Mouse (Mus musculus): ENCODE data around the gene Brms1. TPM values are rescaled to one million over a fixed set of nuclear protein-coding genes. Genes with fewer than 3 reads are reported as not detected.

Brms1 gene
- total and polyA plus RNA-seq, 3 experiments: 22.8 to 50.9 (median 36.3) TPM

GRCm38 (mm10) chr19:5093481-5094242 lies 52.5 kb downstream of the Brms1 start:
- DNase-seq (ENCODE audit: extremely low read depth): no peak
- dilution Hi-C loops (cut with MboI; ENCODE audit: extremely low pct_ligation_motif_present, extremely low pct_unique_long_range_greater_than_20kb, low sequenced_read_pairs): no loop called here

GRCm38 (mm10) chr19:5094243-5094632 lies 53.1 kb downstream of the Brms1 start:
- TF ChIP-seq ETS1 (conservative IDR thresholded peaks at IDR 0.05; ENCODE audit: low read depth, low read length): no peak
- TF ChIP-seq E2F4 (IDR thresholded peaks at IDR 0.05; ENCODE audit: insufficient replicate concordance, low read depth, low read length): no peak
- TF ChIP-seq JUN (IDR thresholded peaks at IDR 0.05; ENCODE audit: insufficient read depth, low read depth, low read length): no peak
- TF ChIP-seq NRF1 (IDR thresholded peaks at IDR 0.05; ENCODE audit: low read depth, low read length): 0 out of 2 replicates have a peak, but pooled peaks have one; percentile 36
- no peak for TF ChIP-seq UBTF (IDR thresholded peaks at IDR 0.05; ENCODE audit: low read depth, low read length)
- TF ChIP-seq IRF4 (IDR thresholded peaks at IDR 0.05; ENCODE audit: low read depth, low read length): peak; percentile 42; the same call in 1 of the 2 replicates
- 0 out of 2 replicates have a peak, but pooled peaks have one; percentile 14 for TF ChIP-seq ZC3H11A (IDR thresholded peaks at IDR 0.05; ENCODE audit: low read depth, low read length)
- no peak for TF ChIP-seq MAZ (IDR thresholded peaks at IDR 0.05; ENCODE audit: low read depth, low read length)
- no peak for TF ChIP-seq ZMIZ1 (IDR thresholded peaks at IDR 0.05; ENCODE audit: low read depth, low read length)
- TF ChIP-seq ELF1 (IDR thresholded peaks at IDR 0.05; ENCODE audit: low read depth, low read length): 0 out of 2 replicates have a peak, but pooled peaks have one; percentile 48
- no peak for TF ChIP-seq USF2 (conservative IDR thresholded peaks at IDR 0.05; ENCODE audit: low read depth, low read length)
- TF ChIP-seq POLR2AphosphoS2 (IDR thresholded peaks at IDR 0.05; ENCODE audit: low read depth, low read length): no peak
- peak; percentile 66 for TF ChIP-seq RAD21 (IDR thresholded peaks at IDR 0.05; ENCODE audit: low read depth, low read length)
- TF ChIP-seq RCOR1 (conservative IDR thresholded peaks at IDR 0.05; ENCODE audit: low read depth, low read length): no peak
- no peak for TF ChIP-seq CHD1 (IDR thresholded peaks at IDR 0.05; ENCODE audit: low read depth, low read length)
- TF ChIP-seq MXI1 (IDR thresholded peaks at IDR 0.05; ENCODE audit: low read depth, low read length): peak; percentile 98
- TF ChIP-seq CHD2 (IDR thresholded peaks at IDR 0.05; ENCODE audit: low read length): no peak
- TF ChIP-seq CTCF (conservative IDR thresholded peaks at IDR 0.05 in 1 of 2, IDR thresholded peaks at IDR 0.05 in 1 of 2; ENCODE audit: low read depth in 2 of 2, low read length in 2 of 2): peak in 1 of 2 experiments; percentile 91; a peak in 2 of 4 replicates
- TF ChIP-seq EP300 (IDR thresholded peaks at IDR 0.05; ENCODE audit: low read length): no peak
- peak; percentile 35; the same call in 1 of the 2 replicates for TF ChIP-seq POLR2A (IDR thresholded peaks at IDR 0.05; ENCODE audit: low read depth, low read length)
- TF ChIP-seq SMC3 (IDR thresholded peaks at IDR 0.05; ENCODE audit: low read depth, low read length): peak; percentile 88
- peak; percentile 49; the same call in 1 of the 2 replicates for TF ChIP-seq SIN3A (IDR thresholded peaks at IDR 0.05; ENCODE audit: low read length)
- no peak for TF ChIP-seq PAX5 (IDR thresholded peaks at IDR 0.05; ENCODE audit: low read length)
- H3K27me3 ChIP-seq (replicated peaks): no peaks in the 10 kb centered on the region
- H3K9ac ChIP-seq (ENCODE audit: insufficient read depth, low read depth): no peak overlapping the region
- H3K9me3 ChIP-seq (replicated peaks; ENCODE audit: low read length): no peaks in the 10 kb centered on the region
- peaks cover 30 to 54% of the 10 kb centered on the region in 2 experiments for H3K36me3 ChIP-seq (replicated peaks in 1 of 2; ENCODE audit: control insufficient read depth in 1 of 2, insufficient read depth in 1 of 2, low read length in 1 of 2)
- dilution Hi-C loops (cut with MboI; ENCODE audit: extremely low pct_ligation_motif_present, extremely low pct_unique_long_range_greater_than_20kb, low sequenced_read_pairs): no loop called here
- H3K79me2 ChIP-seq (replicated peaks; ENCODE audit: control insufficient read depth, extremely low read depth, insufficient read depth, poor library complexity, severe bottlenecking): no peaks in the 10 kb centered on the region
- H3K4me1 ChIP-seq (ENCODE audit: control insufficient read depth in 1 of 2, insufficient read depth in 2 of 2): peaks cover 12 to 14% of the 10 kb centered on the region in 2 experiments
- H3K27ac ChIP-seq (ENCODE audit: insufficient read depth, low read depth): no peak overlapping the region
- in situ Hi-C loops (cut with MboI; ENCODE audit: low pct_ligation_motif_present, low pct_unique_long_range_greater_than_20kb, low sequenced_read_pairs): loop anchor here (5.0 kb wide), 1 partner anchor 48 kb away; no protein-coding TSS in a partner anchor
- no peak overlapping the region for H3K4me2 ChIP-seq (ENCODE audit: insufficient read depth, low read depth, poor library complexity, severe bottlenecking)
- H3K4me3 ChIP-seq (replicated peaks in 1 of 3; ENCODE audit: low read depth in 2 of 3, low read length in 2 of 3, poor library complexity in 1 of 3): no peak overlapping the region
- DNase-seq (ENCODE audit: extremely low read depth): peak; percentile 80

More at GRCm38 (mm10) chr19:5093481-5094242, 52.5 kb downstream of the Brms1 start:
- no peaks in the 10 kb centered on the region for H3K27me3 ChIP-seq (replicated peaks)
- peaks cover 13 to 16% of the 10 kb centered on the region in 2 experiments for H3K4me1 ChIP-seq (ENCODE audit: control insufficient read depth in 1 of 2, insufficient read depth in 2 of 2)
- in situ Hi-C loops (cut with MboI; ENCODE audit: low pct_ligation_motif_present, low pct_unique_long_range_greater_than_20kb, low sequenced_read_pairs): loop anchor here (5.0 kb wide), 1 partner anchor 49 kb away; no protein-coding TSS in a partner anchor
- no peaks in the 10 kb centered on the region for H3K9me3 ChIP-seq (replicated peaks; ENCODE audit: low read length)
- H3K4me2 ChIP-seq (ENCODE audit: insufficient read depth, low read depth, poor library complexity, severe bottlenecking): no peak overlapping the region
- H3K4me3 ChIP-seq (replicated peaks in 1 of 3; ENCODE audit: low read depth in 2 of 3, low read length in 2 of 3, poor library complexity in 1 of 3): no peak overlapping the region
- no peaks in the 10 kb centered on the region for H3K79me2 ChIP-seq (replicated peaks; ENCODE audit: control insufficient read depth, extremely low read depth, insufficient read depth, poor library complexity, severe bottlenecking)
- H3K27ac ChIP-seq (ENCODE audit: insufficient read depth, low read depth): no peak overlapping the region
- TF ChIP-seq ELF1 (IDR thresholded peaks at IDR 0.05; ENCODE audit: low read depth, low read length) (no peak), CTCF (conservative IDR thresholded peaks at IDR 0.05 in 1 of 2, IDR thresholded peaks at IDR 0.05 in 1 of 2; ENCODE audit: low read depth in 2 of 2, low read length in 2 of 2) (no peak), GABPA (IDR thresholded peaks at IDR 0.05; ENCODE audit: insufficient replicate concordance, low read depth, low read length) (no peak), IRF4 (IDR thresholded peaks at IDR 0.05; ENCODE audit: low read depth, low read length) (no peak), MEF2A (IDR thresholded peaks at IDR 0.05; ENCODE audit: borderline replicate concordance, low read depth, low read length) (no peak), CHD1 (IDR thresholded peaks at IDR 0.05; ENCODE audit: low read depth, low read length) (no peak), MAX (IDR thresholded peaks at IDR 0.05; ENCODE audit: low read length) (no peak), ZC3H11A (IDR thresholded peaks at IDR 0.05; ENCODE audit: low read depth, low read length) (no peak)
- no peak overlapping the region for H3K9ac ChIP-seq (ENCODE audit: insufficient read depth, low read depth)
- H3K36me3 ChIP-seq (replicated peaks in 1 of 2; ENCODE audit: control insufficient read depth in 1 of 2, insufficient read depth in 1 of 2, low read length in 1 of 2): peaks cover 30 to 48% of the 10 kb centered on the region in 2 experiments

Data from CH12.LX (cell line).